Mouse (Mus musculus) gastrocnemius, postnatal 14 days (tissue): Measurements from ENCODE around the gene Sdk2. TPM values are rescaled to one million over a fixed set of nuclear protein-coding genes. Genes with fewer than 3 reads are reported as not detected.

Experiments
- DNase-seq: peaks from one replicate; pipeline ENCODE4 v3.0.0; 2021; ENCODE audit warnings: mixed read lengths
- intact Hi-C: fragments of 180-260 bp; cut with DNase I; formaldehyde crosslinking; loops from one replicate; pipeline ENCODE4 v1.15.1; 2025; ENCODE audit warnings: low total_unique reads
- total RNA-seq, 2 experiments: library from RNA; stranded (reverse); gene quantifications; 2 replicates each; pipeline ENCODE4 v1.2.3; 2021

Sdk2 gene
- total RNA-seq, 2 experiments from 2014 or later, result 2.0 to 3.7 TPM

- intact Hi-C loops, result no loop called here
- no peak for DNase-seq
Observed at GRCm38 (mm10) chr11:113884962-113885361, 181.9 kb downstream of the Sdk2 start.

- no peak for DNase-seq
- intact Hi-C loops, result no loop called here
Observed at GRCm38 (mm10) chr11:113883031-113883430, 183.8 kb downstream of the Sdk2 start.

- DNase-seq, result no peak
- intact Hi-C loops, result no loop called here
Observed at GRCm38 (mm10) chr11:113881864-113882263, 185.0 kb downstream of the Sdk2 start.

GRCm38 (mm10) chr11:113867066-113867465 lies 199.8 kb downstream of the Sdk2 start:
- intact Hi-C loops, result loop anchor here (10.0 kb wide), 1 partner anchor 198 kb away; the partner anchor contains the start of gene Sdk2
- DNase-seq, result no peak

GRCm38 (mm10) chr11:113865627-113866026 lies 201.2 kb downstream of the Sdk2 start:
- peak; percentile 88 for DNase-seq
- intact Hi-C loops, result loop anchor here (2.0 to 10.0 kb wide), 2 partner anchors 199 to 419 kb away; partner anchors contain the start of gene Sdk2

GRCm38 (mm10) chr11:113863408-113863807 lies 203.4 kb downstream of the Sdk2 start:
- no peak for DNase-seq
- intact Hi-C loops, result loop anchor here (10.0 kb wide), 1 partner anchor 201 kb away; the partner anchor contains the start of gene Sdk2

GRCm38 (mm10) chr11:113855661-113856060 lies 211.2 kb downstream of the Sdk2 start:
- no peak for DNase-seq
- intact Hi-C loops, result loop anchor here (10.0 kb wide), 1 partner anchor 609 kb away; no protein-coding TSS in a partner anchor

GRCm38 (mm10) chr11:113851750-113852149 lies 215.1 kb downstream of the Sdk2 start:
- no peak for DNase-seq
- intact Hi-C loops, result loop anchor here (10.0 kb wide), 1 partner anchor 613 kb away; no protein-coding TSS in a partner anchor

- no peak for DNase-seq
- intact Hi-C loops, result no loop called here
Observed at GRCm38 (mm10) chr11:113849322-113849721, 217.5 kb downstream of the Sdk2 start.

- no peak for DNase-seq
- intact Hi-C loops, result no loop called here
Observed at GRCm38 (mm10) chr11:113843920-113844319, 222.9 kb downstream of the Sdk2 start.

- intact Hi-C loops, result no loop called here
- DNase-seq, result no peak
Observed at GRCm38 (mm10) chr11:113842879-113843278, 224.0 kb downstream of the Sdk2 start.

GRCm38 (mm10) chr11:113831608-113832007 lies 235.2 kb downstream of the Sdk2 start:
- DNase-seq, result no peak
- intact Hi-C loops, result no loop called here

- intact Hi-C loops, result no loop called here
- no peak for DNase-seq
Observed at GRCm38 (mm10) chr11:113828081-113828554, 238.7 kb downstream of the Sdk2 start.

GRCm38 (mm10) chr11:113820005-113820404 lies 246.8 kb downstream of the Sdk2 start:
- no peak for DNase-seq
- intact Hi-C loops, result no loop called here

- DNase-seq, result no peak
- intact Hi-C loops, result loop anchor here (10.0 kb wide), 1 partner anchor 524 kb away; no protein-coding TSS in a partner anchor
Observed at GRCm38 (mm10) chr11:113819001-113819400, 247.8 kb downstream of the Sdk2 start.

- DNase-seq, result no peak
- intact Hi-C loops, result loop anchor here (10.0 kb wide), 1 partner anchor 522 kb away; no protein-coding TSS in a partner anchor
Observed at GRCm38 (mm10) chr11:113816971-113817548, 249.8 kb downstream of the Sdk2 start.

- intact Hi-C loops, result loop anchor here (10.0 kb wide), 1 partner anchor 522 kb away; no protein-coding TSS in a partner anchor
- DNase-seq, result no peak
Observed at GRCm38 (mm10) chr11:113816439-113816838, 250.4 kb downstream of the Sdk2 start.

- no peak for DNase-seq
Observed at GRCm38 (mm10) chr11:113811546-113812339, 255.1 kb downstream of the Sdk2 start.

GRCm38 (mm10) chr11:113810638-113811545 lies 256.0 kb downstream of the Sdk2 start:
- intact Hi-C loops, result loop anchor here (2.0 to 10.0 kb wide), 3 partner anchors 108 to 516 kb away; partner anchors contain the start of gene Cog1

More at GRCm38 (mm10) chr11:113811546-113812339, 255.1 kb downstream of the Sdk2 start:
- intact Hi-C loops, result loop anchor here (2.0 to 10.0 kb wide), 3 partner anchors 109 to 517 kb away; partner anchors contain the start of gene Cog1

More at GRCm38 (mm10) chr11:113810638-113811545, 256.0 kb downstream of the Sdk2 start:
- DNase-seq, result peak; percentile 75
